Mouse (Mus musculus) liver, embryonic 13.5 days (tissue): ENCODE measurements at regions not wholly inside any gene's neighbourhood (a gene's known extent, or its start where the extent isn't known, plus 50 kb on each side); places are given as distances from the start of the nearest gene placed in this dataset.

ENCODE experiments used
- ATAC-seq: fragments of 200-750 bp; cut with Nextera tagmentation; 2 replicates; pipeline ENCODE4 v1.8.0; 2017; ENCODE audit warnings: low read depth, mild to moderate bottlenecking, moderate number of reproducible peaks, moderate library complexity
- DNase-seq: peaks from one replicate; pipeline ENCODE4 v3.0.0; 2022
- H3K27ac ChIP-seq: fragments of 300-500 bp; sonication (generic); 2 replicates; pipeline ENCODE4 v1.5.1; 2015; ENCODE audit warnings: moderate library complexity, mild to moderate bottlenecking, inconsistent platforms
- H3K27me3 ChIP-seq: fragments of 300-500 bp; sonication (generic); 2 replicates; pipeline ENCODE4 v1.6.1; 2015; ENCODE audit warnings: mild to moderate bottlenecking, inconsistent platforms
- H3K36me3 ChIP-seq: fragments of 300-500 bp; sonication (generic); 2 replicates; pipeline ENCODE4 v1.6.1; 2015; ENCODE audit warnings: mild to moderate bottlenecking, inconsistent platforms
- H3K4me1 ChIP-seq: fragments of 300-500 bp; sonication (generic); replicated peaks from 2 replicates; pipeline ENCODE4 v1.6.1; 2015; ENCODE audit warnings: inconsistent platforms
- H3K4me2 ChIP-seq: fragments of 300-500 bp; sonication (generic); 2 replicates; pipeline ENCODE4 v1.6.1; 2015; ENCODE audit warnings: inconsistent platforms, mild to moderate bottlenecking, moderate library complexity
- H3K4me3 ChIP-seq: fragments of 300-500 bp; sonication (generic); replicated peaks from 2 replicates; pipeline ENCODE4 v1.5.1; 2015; ENCODE audit warnings: mild to moderate bottlenecking, inconsistent platforms
- H3K9ac ChIP-seq: fragments of 300-500 bp; sonication (generic); 2 replicates; pipeline ENCODE4 v1.6.1; 2015; ENCODE audit warnings: mild to moderate bottlenecking, inconsistent platforms
- H3K9me3 ChIP-seq: fragments of 300-500 bp; sonication (generic); replicated peaks from 2 replicates; pipeline ENCODE4 v1.6.1; 2016; ENCODE audit warnings: inconsistent platforms
- WGBS: fragments of 180-500 bp; shearing (Covaris S2); methylation state at CpG from one replicate; pipeline ENCODE4 v1.1.7; 2015; ENCODE audit not compliant: insufficient replicate concordance; 5-methylcytosine and 5-hydroxymethylcytosine counted together

- DNase-seq (no peak), ATAC-seq (no peak)
- H3K9ac ChIP-seq: no peak overlapping the region
- H3K36me3 ChIP-seq: no peaks in the 10 kb centered on the region
- H3K9me3 ChIP-seq: no peaks in the 10 kb centered on the region
- no peak overlapping the region for H3K27ac ChIP-seq
- H3K4me2 ChIP-seq: no peak overlapping the region
- 18% methylated on average over 1 of the region's 1 CpGs for WGBS
- no peaks in the 10 kb centered on the region for H3K27me3 ChIP-seq
- no peak overlapping the region for H3K4me3 ChIP-seq
- no peaks in the 10 kb centered on the region for H3K4me1 ChIP-seq
These were observed 116.1 kb downstream of the Matn1 start for GRCm38 (mm10) chr4:131060191-131060680.

DNA sequence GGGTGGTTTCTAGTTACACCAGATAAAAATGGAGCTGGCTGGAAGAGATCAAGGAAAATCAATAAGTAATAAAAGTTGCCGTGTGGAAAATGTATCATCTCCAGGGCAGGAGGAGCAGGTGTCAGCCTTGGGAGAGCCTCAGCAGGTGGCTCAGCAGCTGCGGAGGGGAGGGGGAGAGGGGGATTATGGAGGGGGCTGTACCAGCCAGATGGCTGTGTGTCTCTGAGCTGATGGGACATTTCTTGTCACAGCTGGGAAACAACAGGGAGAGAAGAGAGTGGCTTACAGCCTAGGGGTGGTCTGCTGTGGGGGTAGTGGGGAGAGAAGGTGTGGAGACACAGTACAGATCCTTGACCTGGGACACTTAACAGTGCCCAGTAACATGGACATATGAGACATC is 116.5 kb downstream of the Matn1 start:
- DNase-seq (no peak), ATAC-seq (no peak)
- H3K4me3 ChIP-seq: no peak overlapping the region
- WGBS: 36% methylated on average over 2 of the region's 2 CpGs
- no peak overlapping the region for H3K9ac ChIP-seq
- no peaks in the 10 kb centered on the region for H3K27me3 ChIP-seq
- no peaks in the 10 kb centered on the region for H3K9me3 ChIP-seq
- no peaks in the 10 kb centered on the region for H3K4me1 ChIP-seq
- no peaks in the 10 kb centered on the region for H3K36me3 ChIP-seq
- H3K27ac ChIP-seq: no peak overlapping the region
- H3K4me2 ChIP-seq: no peak overlapping the region

DNA sequence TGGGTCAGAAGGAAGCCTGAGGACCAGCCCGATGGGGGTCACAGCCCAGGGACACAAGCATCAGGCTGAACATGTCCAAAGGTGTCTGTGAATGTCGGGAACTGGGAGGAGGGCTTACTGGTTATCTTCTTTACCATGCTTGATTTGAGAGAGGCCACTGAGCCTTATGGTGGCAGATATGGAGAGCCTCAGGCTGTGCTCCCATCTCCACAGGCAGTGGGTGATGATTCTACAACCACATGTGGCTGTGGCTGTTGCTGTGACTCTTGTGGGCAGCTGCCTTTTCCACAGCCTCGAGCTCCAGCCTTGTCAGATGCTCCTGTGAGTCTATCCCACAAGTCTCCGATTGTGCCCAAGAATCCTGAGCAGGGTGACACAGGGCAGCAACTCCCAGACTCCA is 118.4 kb downstream of the Matn1 start:
- Histone ChIP-seq H3K9ac (no peak overlapping the region), H3K4me1 (no peaks in the 10 kb centered on the region), H3K27ac (no peak overlapping the region), H3K9me3 (no peaks in the 10 kb centered on the region), H3K27me3 (no peaks in the 10 kb centered on the region), H3K4me2 (no peak overlapping the region), H3K36me3 (no peaks in the 10 kb centered on the region), H3K4me3 (no peak overlapping the region)
- ATAC-seq (no peak), DNase-seq (no peak)
- 50% methylated on average over 4 of the region's 4 CpGs for WGBS

GRCm38 (mm10) chr4:131066186-131066939 is 122.2 kb downstream of the Matn1 start:
- 58% methylated on average over 8 of the region's 8 CpGs for WGBS
- no peaks in the 10 kb centered on the region for H3K4me1 ChIP-seq
- no peak overlapping the region for H3K27ac ChIP-seq
- H3K9ac ChIP-seq: no peak overlapping the region
- no peaks in the 10 kb centered on the region for H3K9me3 ChIP-seq
- ATAC-seq (no peak), DNase-seq (no peak)
- H3K4me3 ChIP-seq: no peak overlapping the region
- no peak overlapping the region for H3K4me2 ChIP-seq
- H3K27me3 ChIP-seq: no peaks in the 10 kb centered on the region
- no peaks in the 10 kb centered on the region for H3K36me3 ChIP-seq

- no peaks in the 10 kb centered on the region for H3K27me3 ChIP-seq
- DNase-seq (no peak), ATAC-seq (no peak)
- H3K9ac ChIP-seq: no peak overlapping the region
- no peaks in the 10 kb centered on the region for H3K9me3 ChIP-seq
- H3K4me2 ChIP-seq: no peak overlapping the region
- no peaks in the 10 kb centered on the region for H3K36me3 ChIP-seq
- no peak overlapping the region for H3K27ac ChIP-seq
- H3K4me3 ChIP-seq: no peak overlapping the region
- no peaks in the 10 kb centered on the region for H3K4me1 ChIP-seq
These were observed 126.4 kb downstream of the Matn1 start for GRCm38 (mm10) chr4:131070566-131070965.

GRCm38 (mm10) chr4:131072623-131073022 is 128.4 kb downstream of the Matn1 start:
- Histone ChIP-seq H3K9ac (no peak overlapping the region), H3K27ac (no peak overlapping the region), H3K9me3 (no peaks in the 10 kb centered on the region), H3K4me3 (no peak overlapping the region), H3K4me2 (no peak overlapping the region), H3K4me1 (no peaks in the 10 kb centered on the region), H3K36me3 (no peaks in the 10 kb centered on the region), H3K27me3 (no peaks in the 10 kb centered on the region)
- ATAC-seq: no peak
- DNase-seq: no peak
- WGBS: 68% methylated on average over 2 of the region's 2 CpGs

DNA sequence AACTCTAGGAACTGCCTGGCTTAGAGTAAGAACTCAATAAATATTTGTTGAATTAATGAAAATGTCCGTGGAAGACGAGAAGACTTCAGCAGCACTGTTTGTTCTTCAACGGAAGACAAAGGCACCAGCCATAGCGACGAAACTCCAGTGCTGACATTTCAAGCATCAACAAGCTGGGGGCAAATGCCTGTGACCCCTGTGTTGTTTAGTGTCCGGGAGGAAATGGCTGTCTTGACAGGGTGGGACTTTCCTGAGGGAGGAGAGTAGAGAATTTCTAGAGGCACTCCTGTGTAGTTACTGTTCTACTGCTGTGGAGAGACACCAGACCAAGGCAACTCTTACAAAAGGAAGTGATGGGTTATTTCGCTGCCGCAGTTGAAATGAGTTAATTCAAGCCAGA is 129.2 kb downstream of the Matn1 start:
- Histone ChIP-seq H3K9ac (no peak overlapping the region), H3K27ac (no peak overlapping the region), H3K27me3 (no peaks in the 10 kb centered on the region), H3K4me1 (no peaks in the 10 kb centered on the region), H3K36me3 (no peaks in the 10 kb centered on the region), H3K9me3 (no peaks in the 10 kb centered on the region), H3K4me3 (no peak overlapping the region), H3K4me2 (no peak overlapping the region)
- ATAC-seq: no peak
- 56% methylated on average over 8 of the region's 8 CpGs for WGBS
- DNase-seq: no peak

- no peak overlapping the region for H3K4me2 ChIP-seq
- no peak overlapping the region for H3K9ac ChIP-seq
- H3K4me3 ChIP-seq: no peak overlapping the region
- H3K27ac ChIP-seq: no peak overlapping the region
- DNase-seq (no peak), ATAC-seq (no peak)
- no peaks in the 10 kb centered on the region for H3K9me3 ChIP-seq
- H3K36me3 ChIP-seq: no peaks in the 10 kb centered on the region
- H3K4me1 ChIP-seq: no peaks in the 10 kb centered on the region
- H3K27me3 ChIP-seq: no peaks in the 10 kb centered on the region
- WGBS: 70% methylated on average over 8 of the region's 8 CpGs
These were observed 131.2 kb downstream of the Matn1 start for GRCm38 (mm10) chr4:131075326-131075932.

DNA sequence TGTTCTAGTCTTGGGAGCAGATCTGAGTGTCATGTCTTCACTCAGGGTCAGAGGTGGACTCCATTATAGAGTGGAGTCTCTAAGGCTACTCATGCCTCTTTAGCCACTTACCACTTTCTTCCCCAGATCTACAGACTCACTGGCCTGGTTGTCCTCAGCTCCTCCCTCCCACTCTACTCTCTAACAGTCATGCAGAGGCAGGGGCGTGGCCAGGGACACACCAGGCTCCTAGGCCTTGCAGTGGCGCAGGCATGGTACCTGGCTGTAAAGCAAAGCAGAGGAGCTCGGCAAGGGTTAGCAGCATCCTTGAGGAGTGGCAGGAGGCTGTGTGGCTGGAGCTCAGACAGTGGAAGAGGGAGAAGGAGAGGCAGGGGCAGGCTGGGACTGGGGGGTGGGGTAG is 132.4 kb downstream of the Matn1 start:
- WGBS: 49% methylated on average over 3 of the region's 3 CpGs
- Histone ChIP-seq H3K4me1 (no peaks in the 10 kb centered on the region), H3K9me3 (no peaks in the 10 kb centered on the region), H3K9ac (no peak overlapping the region), H3K27me3 (no peaks in the 10 kb centered on the region), H3K27ac (no peak overlapping the region), H3K4me2 (no peak overlapping the region), H3K36me3 (no peaks in the 10 kb centered on the region), H3K4me3 (no peak overlapping the region)
- ATAC-seq (no peak), DNase-seq (no peak)

GRCm38 (mm10) chr4:131080113-131080512 is 135.9 kb downstream of the Matn1 start:
- Histone ChIP-seq H3K27me3 (no peaks in the 10 kb centered on the region), H3K4me2 (no peak overlapping the region), H3K27ac (no peak overlapping the region), H3K36me3 (no peaks in the 10 kb centered on the region), H3K4me1 (no peaks in the 10 kb centered on the region), H3K9me3 (no peaks in the 10 kb centered on the region), H3K4me3 (no peak overlapping the region), H3K9ac (no peak overlapping the region)
- DNase-seq: no peak
- no peak for ATAC-seq
- 52% methylated on average over 1 of the region's 1 CpGs for WGBS

- no peak overlapping the region for H3K27ac ChIP-seq
- H3K36me3 ChIP-seq: no peaks in the 10 kb centered on the region
- H3K4me2 ChIP-seq: no peak overlapping the region
- no peaks in the 10 kb centered on the region for H3K27me3 ChIP-seq
- H3K9ac ChIP-seq: no peak overlapping the region
- 50% methylated on average over 3 of the region's 3 CpGs for WGBS
- no peaks in the 10 kb centered on the region for H3K9me3 ChIP-seq
- H3K4me3 ChIP-seq: no peak overlapping the region
- no peak for DNase-seq
- no peaks in the 10 kb centered on the region for H3K4me1 ChIP-seq
- no peak for ATAC-seq
These were observed 139.2 kb downstream of the Matn1 start for GRCm38 (mm10) chr4:131083405-131083804.

DNA sequence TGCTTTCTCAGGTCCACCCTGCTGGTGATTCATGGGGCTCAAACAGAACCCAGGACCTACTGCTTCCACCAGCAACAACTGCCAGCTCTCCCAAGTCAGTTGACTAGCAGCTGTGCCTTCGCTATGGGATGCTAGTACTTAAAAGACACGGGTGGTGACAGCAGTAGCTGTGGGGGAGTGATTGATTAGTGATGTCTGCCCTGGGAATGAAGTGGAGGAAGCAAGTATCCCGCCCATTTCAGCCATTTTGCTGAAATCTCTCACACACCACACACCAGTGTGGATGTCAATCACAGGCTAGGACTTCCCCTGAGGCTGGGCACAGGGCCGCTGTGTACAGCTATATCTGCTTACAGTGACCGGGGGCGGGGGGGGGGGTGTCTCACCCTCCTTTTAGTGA is 153.2 kb downstream of the Matn1 start:
- H3K9me3 ChIP-seq: no peaks in the 10 kb centered on the region
- H3K27ac ChIP-seq: no peak overlapping the region
- 36% methylated on average over 6 of the region's 6 CpGs for WGBS
- H3K4me3 ChIP-seq: no peak overlapping the region
- H3K4me2 ChIP-seq: no peak overlapping the region
- no peak overlapping the region for H3K9ac ChIP-seq
- H3K36me3 ChIP-seq: no peaks in the 10 kb centered on the region
- no peak for ATAC-seq
- no peaks in the 10 kb centered on the region for H3K4me1 ChIP-seq
- no peaks in the 10 kb centered on the region; the same call in 1 of the 2 replicates for H3K27me3 ChIP-seq
- DNase-seq: no peak
